In genomic region chr1:189639581-189639980, GRCm38 (mm10) we compare ENCODE assay signal across 20 mouse cellular contexts.
"Had no signal": no experiment of that assay in that cellular context is flagged by ENCODE, and none has a peak within 500 bp of the region (broad histone marks: within the 10 kb centered on the region; RNA-seq: fewer than 3 reads in every experiment).

No protein-coding gene starts in this region.

- H3K4me2 ChIP-seq: limb, embryonic 13.5 days; liver, embryonic 15.5 days; midbrain, embryonic 12.5 days; neural tube, embryonic 12.5 days; neural tube, embryonic 15.5 days had no signal

- H3K4me1 ChIP-seq: limb, embryonic 10.5 days; limb, embryonic 13.5 days; liver, embryonic 15.5 days; midbrain, embryonic 12.5 days; neural tube, embryonic 12.5 days had no signal

- H3K36me3 ChIP-seq: neural tube, embryonic 15.5 days had no signal

- H3K4me3 ChIP-seq: limb, embryonic 10.5 days; limb, embryonic 13.5 days; liver, embryonic 15.5 days; midbrain, embryonic 12.5 days; neural tube, embryonic 12.5 days; neural tube, embryonic 15.5 days had no signal

- H3K9me3 ChIP-seq: limb, embryonic 10.5 days; limb, embryonic 13.5 days; liver, embryonic 15.5 days; midbrain, embryonic 12.5 days; neural tube, embryonic 12.5 days; neural tube, embryonic 15.5 days had no signal

- H3K9ac ChIP-seq: limb, embryonic 13.5 days; liver, embryonic 15.5 days; midbrain, embryonic 12.5 days; neural tube, embryonic 12.5 days; neural tube, embryonic 15.5 days had no signal

- ATAC-seq: intestine, postnatal 0 days had no signal

- H3K27ac ChIP-seq: kidney, postnatal 0 days; limb, embryonic 10.5 days; limb, embryonic 13.5 days; liver, embryonic 15.5 days; midbrain, embryonic 12.5 days; neural tube, embryonic 12.5 days; neural tube, embryonic 15.5 days; stomach, postnatal 0 days had no signal

- DNase-seq: kidney, adult 2 months; kidney, postnatal 25 days; lung, adult 2 months; lung, postnatal 14 days; lung, postnatal 4 days; right cerebral cortex, adult 18-20 months; right cerebral cortex, postnatal 14 days; right cerebral cortex, postnatal 4 days; thymus, adult 2 months; thymus, postnatal 14 days; thymus, postnatal 4 days had no signal

- H3K27me3 ChIP-seq: limb, embryonic 13.5 days; liver, embryonic 15.5 days; midbrain, embryonic 12.5 days; neural tube, embryonic 12.5 days; neural tube, embryonic 15.5 days had no signal
